Mouse (Mus musculus) embryonic fibroblast, embryonic 13.5 days (primary cell): ENCODE results near the gene Gm21969.

Experiments
- CTCF ChIP-seq: IDR thresholded peaks from 2 replicates; pipeline ENCODE4 v1.5.1; 2011; ENCODE audit warnings: mild to moderate bottlenecking, control low read depth, low read length, moderate library complexity, borderline replicate concordance; ENCODE audit not compliant: insufficient read depth
- POLR2A ChIP-seq: IDR thresholded peaks from 2 replicates; pipeline ENCODE4 v1.6.1; 2011; ENCODE audit warnings: low read depth, mild to moderate bottlenecking, control low read depth, low read length, moderate library complexity

DNA sequence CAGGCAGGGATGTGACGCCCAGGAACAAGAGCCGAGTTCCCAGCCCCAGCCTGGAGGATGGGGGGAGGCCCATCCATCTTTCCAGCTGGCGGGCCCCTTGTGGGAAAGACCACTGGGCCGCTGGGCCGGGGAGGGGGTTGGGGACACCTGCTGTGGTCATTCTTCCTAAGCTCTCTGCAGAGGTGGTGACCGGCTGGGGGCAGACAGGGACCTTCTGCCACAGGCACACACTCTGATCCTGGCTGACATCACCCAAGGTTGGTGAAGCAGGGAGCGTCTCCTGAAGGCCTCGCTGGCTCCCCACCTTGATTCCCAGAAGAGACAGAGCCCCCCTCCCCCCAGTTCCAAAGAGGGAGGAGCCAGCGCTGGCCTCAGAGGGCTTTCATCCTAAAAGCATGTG lies 94.8 kb downstream of the Gm21969 start:
- TF ChIP-seq POLR2A (no peak), CTCF (no peak)
